Mouse (Mus musculus): Measurements from ENCODE around the gene Cklf. TPM values are rescaled to one million over a fixed set of nuclear protein-coding genes. Genes with fewer than 3 reads are reported as not detected.
"Not testable (repeated sequence)": the region's sequence is repeated elsewhere in the genome, so short reads cannot be mapped to it uniquely, and the experiment has no call there.

Gene Cklf
- polyA plus RNA-seq, 2 experiments: 13.6 to 16.5 TPM

- no peak overlapping the region for H3K27ac ChIP-seq
- no peak overlapping the region for H3K4me3 ChIP-seq (ENCODE audit: insufficient read depth in 1 of 2, low read depth in 2 of 2, low read length in 2 of 2)
- no peak overlapping the region for H3K4me2 ChIP-seq (ENCODE audit: low read depth)
- no peaks in the 10 kb centered on the region for H3K27me3 ChIP-seq (ENCODE audit: control insufficient read depth, insufficient read depth, low read length)
- DNase-seq (ENCODE audit: low read depth in 3 of 3, low spot score in 3 of 3) (no peak), ATAC-seq (ENCODE audit: insufficient read depth) (no peak)
- no peaks in the 10 kb centered on the region for H3K36me3 ChIP-seq (replicated peaks; ENCODE audit: control insufficient read depth, insufficient read depth, low read depth)
- WGBS (ENCODE audit: insufficient replicate concordance): 68% methylated on average over 3 of the region's 3 CpGs
- peaks cover 3 to 11% of the 10 kb centered on the region in 2 experiments; a peak in 3 of 4 replicates for H3K4me1 ChIP-seq (replicated peaks; ENCODE audit: control insufficient read depth in 2 of 2, insufficient read depth in 2 of 2, low read length in 1 of 2)
- H3K9me3 ChIP-seq (ENCODE audit: control insufficient read depth, low read length): no peaks in the 10 kb centered on the region
- no peak overlapping the region for H3K9ac ChIP-seq (replicated peaks)
- TF ChIP-seq EP300 (IDR thresholded peaks at IDR 0.05; ENCODE audit: low read depth) (no peak), CTCF (IDR thresholded peaks at IDR 0.05; ENCODE audit: low read depth) (peak; percentile 82)
Measured at GRCm38 (mm10) chr8:104253016-104253415, 2.4 kb downstream of the Cklf start.

GRCm38 (mm10) chr8:104261802-104262201 lies 11.1 kb downstream of the Cklf start:
- not testable (repeated sequence) for DNase-seq (ENCODE audit: low read depth in 3 of 3, low spot score in 3 of 3); H3K4me2 ChIP-seq (ENCODE audit: low read depth); H3K9me3 ChIP-seq (ENCODE audit: control insufficient read depth, low read length); H3K36me3 ChIP-seq (replicated peaks; ENCODE audit: control insufficient read depth, insufficient read depth, low read depth); ATAC-seq (ENCODE audit: insufficient read depth); H3K27ac ChIP-seq; H3K4me1 ChIP-seq (replicated peaks; ENCODE audit: control insufficient read depth in 2 of 2, insufficient read depth in 2 of 2, low read length in 1 of 2); H3K9ac ChIP-seq (replicated peaks); H3K4me3 ChIP-seq (ENCODE audit: insufficient read depth in 1 of 2, low read depth in 2 of 2, low read length in 2 of 2); H3K27me3 ChIP-seq (ENCODE audit: control insufficient read depth, insufficient read depth, low read length)
- WGBS (ENCODE audit: insufficient replicate concordance): 85% methylated on average over 5 of the region's 5 CpGs

- H3K27ac ChIP-seq; H3K27me3 ChIP-seq (ENCODE audit: control insufficient read depth, insufficient read depth, low read length); H3K4me3 ChIP-seq (ENCODE audit: insufficient read depth in 1 of 2, low read depth in 2 of 2, low read length in 2 of 2); DNase-seq (ENCODE audit: low read depth in 3 of 3, low spot score in 3 of 3); ATAC-seq (ENCODE audit: insufficient read depth); H3K9ac ChIP-seq (replicated peaks); H3K4me1 ChIP-seq (replicated peaks; ENCODE audit: control insufficient read depth in 2 of 2, insufficient read depth in 2 of 2, low read length in 1 of 2); H3K4me2 ChIP-seq (ENCODE audit: low read depth); H3K36me3 ChIP-seq (replicated peaks; ENCODE audit: control insufficient read depth, insufficient read depth, low read depth); H3K9me3 ChIP-seq (ENCODE audit: control insufficient read depth, low read length): not testable (repeated sequence)
- WGBS (ENCODE audit: insufficient replicate concordance): 87% methylated on average over 22 of the region's 22 CpGs
Measured at GRCm38 (mm10) chr8:104264271-104264935, 13.7 kb downstream of the Cklf start.

GRCm38 (mm10) chr8:104268368-104268767 lies 17.7 kb downstream of the Cklf start:
- no peaks in the 10 kb centered on the region for H3K4me1 ChIP-seq (replicated peaks; ENCODE audit: control insufficient read depth in 2 of 2, insufficient read depth in 2 of 2, low read length in 1 of 2)
- H3K9me3 ChIP-seq (ENCODE audit: control insufficient read depth, low read length): no peaks in the 10 kb centered on the region
- H3K4me3 ChIP-seq (ENCODE audit: insufficient read depth in 1 of 2, low read depth in 2 of 2, low read length in 2 of 2): no peak overlapping the region
- no peak overlapping the region for H3K4me2 ChIP-seq (ENCODE audit: low read depth)
- H3K36me3 ChIP-seq (replicated peaks; ENCODE audit: control insufficient read depth, insufficient read depth, low read depth): no peaks in the 10 kb centered on the region
- ATAC-seq (ENCODE audit: insufficient read depth): no peak
- TF ChIP-seq CTCF (IDR thresholded peaks at IDR 0.05; ENCODE audit: low read depth) (no peak), EP300 (IDR thresholded peaks at IDR 0.05; ENCODE audit: low read depth) (no peak)
- H3K27me3 ChIP-seq (ENCODE audit: control insufficient read depth, insufficient read depth, low read length): no peaks in the 10 kb centered on the region
- DNase-seq (ENCODE audit: low read depth in 3 of 3, low spot score in 3 of 3): no peak
- no peak overlapping the region for H3K27ac ChIP-seq
- H3K9ac ChIP-seq (replicated peaks): no peak overlapping the region

- Histone ChIP-seq H3K27ac (no peak overlapping the region), H3K27me3 (ENCODE audit: control insufficient read depth, insufficient read depth, low read length) (no peaks in the 10 kb centered on the region), H3K4me3 (ENCODE audit: insufficient read depth in 1 of 2, low read depth in 2 of 2, low read length in 2 of 2) (no peak overlapping the region), H3K4me2 (ENCODE audit: low read depth) (no peak overlapping the region), H3K36me3 (replicated peaks; ENCODE audit: control insufficient read depth, insufficient read depth, low read depth) (no peaks in the 10 kb centered on the region), H3K9ac (replicated peaks) (no peak overlapping the region), H3K9me3 (ENCODE audit: control insufficient read depth, low read length) (no peaks in the 10 kb centered on the region), H3K4me1 (replicated peaks; ENCODE audit: control insufficient read depth in 2 of 2, insufficient read depth in 2 of 2, low read length in 1 of 2) (no peaks in the 10 kb centered on the region)
- WGBS (ENCODE audit: insufficient replicate concordance): 74% methylated on average over 6 of the region's 6 CpGs
- TF ChIP-seq CTCF (IDR thresholded peaks at IDR 0.05; ENCODE audit: low read depth) (no peak), EP300 (IDR thresholded peaks at IDR 0.05; ENCODE audit: low read depth) (no peak)
- DNase-seq (ENCODE audit: low read depth in 3 of 3, low spot score in 3 of 3) (no peak), ATAC-seq (ENCODE audit: insufficient read depth) (no peak)
Measured at GRCm38 (mm10) chr8:104268937-104269440, 18.3 kb downstream of the Cklf start.

GRCm38 (mm10) chr8:104293081-104293480 lies 42.4 kb downstream of the Cklf start, which contains the start of gene Cmtm2a:
Cmtm2a (minus strand) TSS chr8:104293181.
- not testable (repeated sequence) for H3K4me2 ChIP-seq (ENCODE audit: low read depth); H3K27me3 ChIP-seq (ENCODE audit: control insufficient read depth, insufficient read depth, low read length); H3K9ac ChIP-seq (replicated peaks); H3K27ac ChIP-seq; H3K4me3 ChIP-seq (ENCODE audit: insufficient read depth in 1 of 2, low read depth in 2 of 2, low read length in 2 of 2); H3K9me3 ChIP-seq (ENCODE audit: control insufficient read depth, low read length); ATAC-seq (ENCODE audit: insufficient read depth); H3K36me3 ChIP-seq (replicated peaks; ENCODE audit: control insufficient read depth, insufficient read depth, low read depth); DNase-seq (ENCODE audit: low read depth in 3 of 3, low spot score in 3 of 3); H3K4me1 ChIP-seq (replicated peaks; ENCODE audit: control insufficient read depth in 2 of 2, insufficient read depth in 2 of 2, low read length in 1 of 2)
- WGBS (ENCODE audit: insufficient replicate concordance): 65% methylated on average over 12 of the region's 12 CpGs

Measured in liver, embryonic 14.5 days (tissue).